Mouse (Mus musculus) embryonic stem cell, embryonic (primary cell): ENCODE results near the gene Sirt4.

Source experiments
- CTCF ChIA-PET, 4 experiments: fragments of 300-600 bp in 2 of 4; fragments of 350-600 bp in 2 of 4; sonication (Branson Sonifier 250); formaldehyde crosslinking; loops; one replicate each; lab custom pipeline; 2022; ENCODE audit warnings: inconsistent platforms in 2 of 4; lab: Charles Lee
- POLR2A ChIA-PET, 4 experiments: fragments of 300-600 bp in 2 of 4; fragments of 350-600 bp in 2 of 4; sonication (Branson Sonifier 250); formaldehyde crosslinking; loops; one replicate each; lab custom pipeline; 2022; ENCODE audit warnings: antibody characterized with exemption in 4 of 4, inconsistent platforms in 1 of 4; lab: Charles Lee

Sirt4 gene

DNA sequence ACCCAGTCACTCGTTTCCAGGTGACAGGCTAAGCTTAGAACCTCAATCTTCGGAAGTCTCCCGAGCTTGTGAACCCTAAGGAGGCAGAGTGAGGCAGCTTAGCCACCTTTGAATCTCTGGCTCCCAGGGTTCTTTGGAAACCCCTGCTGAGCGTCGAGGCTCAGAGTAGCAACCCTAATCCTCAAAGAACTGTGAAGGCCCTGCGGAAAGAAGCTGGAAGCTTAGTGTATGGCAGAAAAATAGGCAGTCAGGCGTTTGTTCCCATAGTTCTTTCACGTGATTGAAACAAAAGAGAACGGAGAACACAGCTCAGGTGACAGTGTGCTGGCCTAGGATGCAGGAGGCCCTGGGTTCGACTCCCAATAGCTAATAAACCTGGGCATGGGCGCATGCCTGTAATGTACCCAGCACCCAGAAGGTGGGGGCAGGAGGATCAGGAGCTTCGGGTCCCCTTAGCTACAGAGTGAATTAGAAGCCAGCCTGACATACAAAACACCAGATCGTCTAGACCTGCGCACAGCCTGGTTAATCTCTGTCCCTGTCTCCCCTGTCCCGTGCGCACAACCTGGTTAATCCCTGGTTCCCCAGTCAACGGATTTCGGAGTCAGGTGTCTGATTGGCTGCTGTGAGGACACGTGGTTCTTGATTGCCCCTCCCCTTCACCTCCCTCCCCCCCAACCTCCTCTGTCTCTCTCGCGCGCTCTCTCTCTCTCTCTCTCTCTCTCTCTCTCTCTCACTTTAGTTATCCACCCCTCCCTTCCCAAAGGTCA lies 9.0 kb downstream of the Sirt4 start:
- CTCF ChIA-PET = interaction anchor here (0.5 to 2.3 kb wide), 20 partner anchors 9 to 1672 kb away, joined by 3 to 18 read pairs (median 4); partner anchors contain the start of genes Sirt4 (in 2 of the 4), Cabp1 (in 1 of the 4) and Rnf10 (in 1 of the 4)
- POLR2A ChIA-PET = interaction anchor here (0.6 to 11.0 kb wide), 86 partner anchors 8 to 1202 kb away, joined by 3 to 228 read pairs (median 4); partner anchors contain the start of genes Sirt4 (in 3 of the 4), Dynll1 (in 2 of the 4), Coq5 (in 1 of the 4) and Foxn4 (in 1 of the 4)

DNA sequence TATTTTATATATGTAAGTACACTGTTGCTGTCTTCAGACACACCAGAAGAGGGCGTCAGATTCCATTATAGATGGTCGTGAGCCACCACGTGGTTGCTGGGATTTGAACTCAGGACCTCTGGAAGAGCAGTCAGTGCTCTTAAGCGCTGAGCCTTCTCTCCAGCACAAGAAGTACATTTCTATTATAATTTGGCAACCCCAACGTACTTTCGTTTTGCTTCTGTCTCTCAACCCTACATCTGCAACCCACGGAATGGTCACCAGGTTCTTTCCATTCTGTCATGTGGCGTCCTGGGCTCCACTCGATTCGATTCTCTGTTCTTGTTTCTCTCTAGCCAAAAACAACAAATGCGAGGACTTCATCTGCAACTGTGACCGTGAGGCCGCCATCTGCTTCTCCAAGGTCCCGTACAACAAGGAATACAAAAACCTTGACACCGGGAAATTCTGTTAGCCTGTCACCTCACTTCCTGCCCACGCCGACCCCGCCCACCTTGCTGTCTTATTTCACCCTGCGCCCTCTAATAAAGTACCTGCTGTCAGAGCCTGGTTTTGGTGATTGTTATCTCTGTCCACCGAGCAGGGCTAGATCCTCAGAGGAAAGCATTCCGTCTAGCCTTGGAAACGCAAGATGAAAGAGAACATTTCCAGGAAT lies 10.2 kb downstream of the Sirt4 start:
- ChIA-PET POLR2A (interaction anchor here (0.6 to 11.0 kb wide), 26 partner anchors 8 to 356 kb away, joined by 3 to 228 read pairs (median 8); partner anchors contain the start of genes Sirt4 (in 2 of the 4), Dynll1 (in 1 of the 4) and Pla2g1b (in 1 of the 4)), CTCF (interaction anchor here in 3 of 4 experiments (0.9 to 2.1 kb wide), 5 partner anchors 10 to 309 kb away, joined by 4 to 10 read pairs (median 8); partner anchors contain the start of gene Sirt4 (in 1 of the 3))

DNA sequence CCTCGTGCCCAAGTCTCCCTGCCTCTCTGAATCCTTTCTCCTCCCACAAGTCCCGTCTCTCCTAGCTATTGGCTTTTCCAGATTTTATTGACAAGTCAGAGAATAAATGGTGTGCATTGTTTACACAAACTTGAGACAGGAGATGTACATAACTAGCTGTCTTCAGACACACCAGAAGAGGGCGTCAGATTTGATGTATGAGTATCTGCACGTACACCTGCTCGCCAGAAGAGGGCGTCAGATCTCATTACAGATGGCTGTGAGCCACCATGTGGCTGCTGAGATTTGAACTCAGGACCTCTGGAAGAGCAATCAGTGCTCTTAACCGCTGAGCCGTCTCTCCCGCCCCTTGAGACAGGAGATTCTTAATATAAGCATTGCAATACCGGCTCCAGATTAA lies 11.3 kb downstream of the Sirt4 start:
- ChIA-PET POLR2A (interaction anchor here in 3 of 4 experiments (0.6 to 1.5 kb wide), 5 partner anchors 8 to 131 kb away, joined by 3 to 6 read pairs (median 3); partner anchors contain the start of gene Sirt4 (in 1 of the 3)), CTCF (interaction anchor here in 3 of 4 experiments (0.6 to 1.4 kb wide), 6 partner anchors 11 to 101 kb away, joined by 3 to 4 read pairs (median 4); partner anchors contain the start of gene Sirt4 (in 2 of the 3))

DNA sequence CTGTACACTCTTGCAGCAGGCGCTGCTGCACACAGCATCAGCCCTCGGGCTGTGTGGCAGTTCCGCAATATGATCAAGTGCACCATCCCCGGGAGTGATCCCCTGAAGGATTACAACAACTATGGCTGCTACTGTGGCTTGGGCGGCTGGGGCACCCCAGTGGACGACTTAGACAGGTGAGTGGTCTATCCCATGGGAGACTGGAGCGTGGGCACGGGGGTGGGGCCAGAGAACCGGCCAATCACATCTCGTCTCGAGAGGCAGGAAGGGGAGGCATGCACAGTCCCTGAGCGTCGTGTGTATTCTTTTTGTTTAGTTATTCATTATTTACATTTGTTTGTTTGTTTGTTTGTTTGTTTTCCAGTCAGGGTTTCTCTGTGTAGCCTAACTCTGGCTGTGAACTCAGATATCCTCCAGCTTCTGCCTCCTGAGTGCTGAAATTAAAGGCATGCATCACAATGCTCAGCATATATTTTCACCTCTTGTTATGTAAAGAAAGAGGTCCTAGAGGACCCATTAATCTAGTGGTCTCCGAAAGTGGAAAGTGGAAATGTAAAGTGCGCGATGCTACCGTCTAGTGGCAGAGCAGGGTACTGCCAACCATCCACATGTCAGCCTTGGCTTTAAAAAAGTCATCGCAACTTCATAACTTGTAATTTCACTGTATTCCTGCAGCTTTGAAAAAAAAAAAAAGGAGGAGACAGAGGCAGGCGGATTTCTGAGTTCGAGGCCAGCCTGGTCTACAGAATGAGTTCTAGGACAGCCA lies 13.6 kb downstream of the Sirt4 start:
- ChIA-PET POLR2A (interaction anchor here in 3 of 4 experiments (0.6 to 1.5 kb wide), 14 partner anchors 9 to 185 kb away, joined by 3 to 8 read pairs (median 3); no protein-coding TSS in a partner anchor), CTCF (interaction anchor here in 2 of 4 experiments (0.6 to 1.1 kb wide), 4 partner anchors 14 to 305 kb away, joined by 3 read pairs; partner anchors contain the start of gene Sirt4 (in 1 of the 2))

DNA sequence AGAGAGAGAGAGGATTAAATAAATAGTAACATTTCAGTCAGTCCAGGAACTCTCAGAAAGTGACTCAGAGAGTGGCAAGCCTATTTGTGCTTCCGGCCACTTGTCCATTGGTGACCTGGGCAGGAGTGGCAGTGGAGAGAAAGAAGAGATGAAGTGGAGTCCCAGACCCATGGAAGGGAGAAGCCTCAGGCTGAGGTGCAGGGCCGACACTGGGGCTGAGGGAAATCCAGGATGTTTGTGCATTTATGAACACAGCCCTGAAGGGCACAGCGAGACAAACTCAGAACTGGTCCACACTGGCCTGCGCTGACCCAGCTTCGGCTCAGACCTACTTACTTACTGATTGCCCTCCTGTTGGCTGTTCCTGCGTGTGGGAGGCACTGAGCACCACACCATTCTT lies 14.7 kb downstream of the Sirt4 start:
- CTCF ChIA-PET = interaction anchor here in 3 of 4 experiments (0.6 to 0.9 kb wide), 3 partner anchors 10 to 304 kb away, joined by 3 to 5 read pairs (median 3); no protein-coding TSS in a partner anchor
- POLR2A ChIA-PET = interaction anchor here in 3 of 4 experiments (0.6 to 1.0 kb wide), 5 partner anchors 8 to 75 kb away, joined by 3 to 4 read pairs (median 3); no protein-coding TSS in a partner anchor

DNA sequence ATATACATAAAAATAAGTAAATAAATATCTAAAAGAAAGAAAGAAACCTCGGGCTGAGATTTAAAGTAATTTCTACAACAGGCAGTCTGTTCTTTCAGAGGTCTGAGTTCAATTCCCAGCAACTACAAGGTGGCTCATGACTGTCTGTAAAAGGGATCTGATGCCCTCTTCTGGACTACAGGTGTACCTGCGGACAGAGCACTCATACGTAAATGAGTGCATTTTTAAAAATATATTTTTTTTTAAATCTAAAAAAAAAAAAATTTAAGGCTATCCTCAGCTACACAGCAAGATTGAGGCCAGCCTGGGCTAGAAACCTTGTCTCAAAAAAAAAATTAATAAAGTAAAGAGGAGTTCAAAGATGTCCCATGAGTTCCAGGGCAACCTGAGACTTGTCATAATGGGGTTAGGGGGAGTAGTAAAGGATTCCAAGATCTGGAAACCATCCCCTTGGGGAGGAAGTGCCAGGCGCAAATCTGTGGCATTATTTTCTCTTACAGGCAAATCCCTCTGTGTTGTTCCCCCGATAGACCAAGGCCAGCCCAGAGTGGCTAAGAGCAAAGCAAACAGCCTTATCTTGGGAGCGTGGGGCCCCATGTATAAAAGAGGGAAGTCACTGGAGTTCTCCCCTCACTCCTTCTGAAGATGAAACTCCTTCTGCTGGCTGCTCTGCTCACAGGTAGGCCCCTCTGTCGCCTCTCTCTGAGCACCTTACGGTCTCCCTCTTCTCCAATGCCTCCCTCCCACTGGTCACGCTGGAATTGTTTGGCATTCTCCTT lies 18.7 kb downstream of the Sirt4 start, which contains the start of gene Pla2g1b:
Gene Pla2g1b, plus strand, starts transcription at position 621 of the 779 bp plus-strand sequence.
- CTCF ChIA-PET = interaction anchor here in 2 of 4 experiments (1.3 to 2.4 kb wide), 6 partner anchors 10 to 300 kb away, joined by 6 to 19 read pairs (median 8); no protein-coding TSS in a partner anchor
- POLR2A ChIA-PET = interaction anchor here in 3 of 4 experiments (0.9 to 6.6 kb wide), 30 partner anchors 10 to 300 kb away, joined by 3 to 73 read pairs (median 6); partner anchors contain the start of gene Sirt4 (in 2 of the 3)

DNA sequence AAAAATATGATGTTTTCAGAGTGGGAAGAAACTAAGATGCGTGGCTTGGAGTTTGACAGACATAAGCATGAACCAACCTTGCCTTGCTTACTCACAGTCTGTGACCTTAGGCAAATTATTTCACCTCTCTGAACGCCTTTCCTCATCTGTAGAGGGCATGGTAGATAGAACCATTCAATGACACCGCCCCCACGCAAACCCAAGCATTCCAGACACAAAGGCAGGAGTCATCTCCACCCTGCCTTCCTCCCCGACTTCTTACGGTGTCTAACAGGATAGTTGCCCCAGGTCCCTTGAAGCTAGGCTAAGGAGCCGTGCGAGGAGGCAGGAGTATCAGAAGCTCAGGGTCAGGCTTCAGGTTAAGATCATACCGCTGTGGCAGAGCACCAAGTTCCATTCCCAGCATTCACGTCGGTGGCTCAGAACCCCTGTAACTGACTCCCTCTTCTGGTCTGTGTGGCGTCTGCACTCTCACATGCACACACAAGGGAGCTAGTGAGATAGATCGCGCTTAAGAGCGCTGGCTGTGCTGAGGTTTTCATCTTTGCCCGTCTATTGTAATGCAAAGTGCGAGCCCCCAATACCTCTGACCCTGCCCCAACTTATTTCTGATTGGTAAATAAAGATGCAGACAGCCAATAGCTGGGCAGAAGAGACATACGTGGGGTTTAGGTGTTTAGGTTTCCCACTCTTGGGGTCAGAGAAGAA lies 20.0 kb downstream of the Sirt4 start:
- ChIA-PET CTCF (interaction anchor here (0.5 to 2.4 kb wide), 64 partner anchors 9 to 1605 kb away, joined by 3 to 19 read pairs (median 4); partner anchors contain the start of genes Srsf9 (in 1 of the 4) and Unc119b (in 1 of the 4)), POLR2A (interaction anchor here (0.6 to 6.6 kb wide), 117 partner anchors 9 to 454 kb away, joined by 3 to 73 read pairs (median 4); partner anchors contain the start of genes Dynll1 (in 3 of the 4), Sirt4 (in 3 of the 4), Rplp0 (in 2 of the 4) and Rnf10 (in 1 of the 4))

DNA sequence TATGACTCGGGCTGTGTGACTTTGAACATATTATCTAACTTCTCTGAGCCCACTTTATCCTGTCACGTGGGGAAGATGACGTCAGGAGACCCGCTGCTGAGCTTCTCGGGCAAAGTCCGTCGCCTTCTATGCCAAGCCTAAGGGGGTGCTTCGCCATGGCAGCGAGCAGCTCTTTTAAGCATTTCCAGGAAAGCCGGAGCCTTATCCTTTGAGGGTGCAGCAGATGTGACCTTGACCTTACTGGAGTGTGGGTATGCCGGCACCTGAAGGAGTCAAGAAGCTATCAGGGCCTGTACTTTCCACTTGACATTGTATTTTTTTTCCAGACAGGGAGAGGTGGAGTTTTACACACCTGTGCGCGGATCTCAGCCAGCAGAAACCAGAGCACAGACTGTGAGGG lies 25.6 kb downstream of the Sirt4 start:
- ChIA-PET POLR2A (interaction anchor here in 3 of 4 experiments (0.7 to 3.7 kb wide), 20 partner anchors 8 to 159 kb away, joined by 3 to 20 read pairs (median 4); partner anchors contain the start of genes Rplp0 (in 2 of the 3), Cox6a1 (in 1 of the 3) and Sirt4 (in 1 of the 3)), CTCF (interaction anchor here in 2 of 4 experiments (0.7 to 1.4 kb wide), 8 partner anchors 9 to 106 kb away, joined by 3 to 10 read pairs (median 3); no protein-coding TSS in a partner anchor)

DNA sequence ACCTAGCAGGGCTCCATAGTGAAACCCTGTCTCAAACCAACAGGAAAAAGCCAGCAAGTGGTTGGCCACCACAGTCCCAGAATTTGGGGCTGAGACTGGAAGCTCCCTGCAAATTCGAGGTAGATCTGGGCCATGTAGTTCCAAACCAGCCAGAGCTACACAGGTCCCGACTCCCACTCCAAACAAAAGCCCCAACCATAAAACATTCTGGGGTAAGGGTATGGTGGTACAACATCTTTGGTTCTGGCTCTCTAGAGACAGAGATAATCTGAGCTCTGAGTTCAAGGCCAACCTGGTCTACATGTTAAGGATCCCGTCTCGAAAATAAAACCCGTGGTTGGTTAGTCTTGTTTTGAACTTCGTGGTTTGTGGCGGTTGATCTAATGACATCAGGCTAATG lies 28.7 kb downstream of the Sirt4 start:
- ChIA-PET CTCF (interaction anchor here in 2 of 4 experiments (0.8 to 1.2 kb wide), 2 partner anchors 9 kb away, joined by 3 to 4 read pairs; no protein-coding TSS in a partner anchor), POLR2A (interaction anchor here in 3 of 4 experiments (0.5 to 1.9 kb wide), 11 partner anchors 9 to 155 kb away, joined by 3 to 12 read pairs (median 4); partner anchors contain the start of gene Dynll1 (in 1 of the 3))

DNA sequence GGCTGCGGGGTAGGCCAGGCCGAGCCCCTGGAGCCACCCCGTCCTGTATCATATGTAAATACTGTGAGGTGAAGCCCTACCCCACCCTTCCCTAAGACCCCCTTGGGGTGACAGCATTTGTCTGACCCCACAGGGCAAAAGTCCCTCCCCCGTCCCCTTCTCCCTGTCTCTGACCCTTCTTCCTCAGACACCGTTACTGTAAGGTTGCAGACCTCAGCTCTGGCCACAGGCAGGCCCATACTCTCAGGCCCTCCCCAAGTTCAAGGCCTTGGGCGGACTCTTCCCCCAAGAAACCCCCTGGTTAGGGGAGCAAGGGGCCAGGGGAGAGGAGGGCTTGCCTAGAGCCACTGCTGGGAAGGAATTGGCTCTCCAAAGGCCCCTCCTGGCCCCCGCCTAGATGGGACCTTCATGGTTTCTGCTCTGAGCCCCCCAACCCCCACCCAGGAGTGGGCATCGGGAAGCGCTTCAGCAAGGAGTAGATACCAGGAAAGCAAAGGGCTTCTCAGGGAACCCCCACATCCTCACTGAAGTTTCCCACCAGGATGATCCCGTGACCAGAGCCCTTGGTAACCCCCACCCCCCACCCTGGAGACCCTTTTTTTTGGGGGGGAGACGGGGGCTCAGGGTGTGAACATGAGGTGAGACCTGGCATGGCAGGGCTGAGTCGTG lies 30.0 kb downstream of the Sirt4 start:
- POLR2A ChIA-PET = interaction anchor here in 3 of 4 experiments (0.6 to 2.5 kb wide), 11 partner anchors 10 to 341 kb away, joined by 3 to 14 read pairs (median 4); no protein-coding TSS in a partner anchor
- CTCF ChIA-PET = interaction anchor here in 2 of 4 experiments (0.6 to 0.7 kb wide), 5 partner anchors 61 to 194 kb away, joined by 4 to 25 read pairs (median 6); no protein-coding TSS in a partner anchor

DNA sequence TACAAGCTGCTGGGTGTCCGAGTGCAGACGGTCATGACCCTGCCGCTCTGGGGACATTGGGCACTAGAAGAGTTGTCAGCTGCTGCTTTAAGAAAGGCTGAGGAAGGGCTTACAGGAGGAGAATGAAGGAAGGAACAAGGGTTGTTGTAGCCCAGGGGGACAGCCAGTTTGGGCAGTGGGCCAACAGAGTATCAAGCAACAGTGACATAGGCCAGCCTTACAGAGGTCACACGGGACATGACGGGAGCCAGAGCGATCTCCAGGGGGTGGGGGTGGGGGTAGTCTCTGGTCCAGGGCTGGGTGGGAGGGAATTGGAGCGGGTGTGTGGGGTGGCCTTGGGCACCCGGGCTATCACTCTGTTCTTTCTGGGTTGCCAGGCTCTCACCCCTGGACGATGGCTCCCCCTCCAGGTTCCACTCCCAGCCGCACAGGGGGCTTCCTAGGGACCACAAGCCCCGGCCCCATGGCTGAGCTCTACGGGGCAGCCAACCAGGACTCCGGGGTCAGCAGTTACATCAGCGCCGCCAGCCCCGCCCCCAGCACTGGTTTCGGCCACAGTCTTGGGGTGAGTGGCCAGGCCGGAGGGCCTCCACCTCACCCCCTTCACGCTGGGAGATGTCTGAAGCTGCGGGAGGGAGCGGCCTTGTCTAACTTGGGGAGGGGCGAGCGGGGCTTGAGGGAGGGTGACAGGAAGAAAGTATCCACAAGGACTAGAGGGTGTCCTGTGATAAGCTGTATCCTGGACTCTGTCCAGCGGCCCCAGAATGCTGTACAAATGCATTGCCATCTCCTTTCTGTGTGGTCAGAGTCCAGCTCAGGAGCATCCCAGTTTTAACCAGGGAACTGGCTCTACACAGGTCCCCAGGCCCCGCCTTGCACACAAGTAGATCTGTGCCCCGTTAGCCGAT lies 33.9 kb downstream of the Sirt4 start:
- CTCF ChIA-PET = interaction anchor here in 3 of 4 experiments (0.5 to 1.5 kb wide), 13 partner anchors 10 to 1678 kb away, joined by 3 to 11 read pairs (median 4); partner anchors contain the start of gene Iscu (in 1 of the 3)

DNA sequence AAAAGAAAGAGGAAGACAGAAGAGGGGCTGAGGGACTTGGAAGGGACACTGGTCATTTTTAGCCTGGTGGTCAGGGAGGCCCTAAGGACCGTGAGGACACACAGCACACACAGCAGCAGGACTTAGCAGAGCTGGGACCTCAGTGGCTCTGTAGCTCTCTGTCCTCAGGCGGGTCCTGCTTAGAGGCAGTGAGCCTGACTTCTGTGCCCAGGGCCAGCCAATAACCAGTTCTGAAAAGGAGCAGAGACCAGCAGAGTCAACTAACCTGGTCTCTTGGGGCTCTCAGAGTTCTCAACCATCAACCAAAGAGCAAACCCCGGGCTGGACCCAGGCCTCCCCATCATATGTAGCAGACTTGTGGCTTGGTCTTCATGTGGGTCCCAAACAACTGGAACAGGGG lies 35.3 kb downstream of the Sirt4 start:
- ChIA-PET CTCF (interaction anchor here in 3 of 4 experiments (0.6 to 1.4 kb wide), 3 partner anchors 14 to 84 kb away, joined by 3 to 5 read pairs (median 4); no protein-coding TSS in a partner anchor), POLR2A (interaction anchor here in 2 of 4 experiments (0.6 to 6.0 kb wide), 11 partner anchors 10 to 485 kb away, joined by 3 to 30 read pairs (median 6); partner anchors contain the start of genes Pla2g1b (in 1 of the 2) and Sirt4 (in 1 of the 2))

More for the DNA sequence above, 33.9 kb downstream of the Sirt4 start:
- POLR2A ChIA-PET = interaction anchor here in 3 of 4 experiments (0.6 to 6.0 kb wide), 20 partner anchors 9 to 264 kb away, joined by 3 to 30 read pairs (median 4); partner anchors contain the start of genes Gatc (in 1 of the 3), Pla2g1b (in 1 of the 3), Sirt4 (in 1 of the 3) and Triap1 (in 1 of the 3)

DNA sequence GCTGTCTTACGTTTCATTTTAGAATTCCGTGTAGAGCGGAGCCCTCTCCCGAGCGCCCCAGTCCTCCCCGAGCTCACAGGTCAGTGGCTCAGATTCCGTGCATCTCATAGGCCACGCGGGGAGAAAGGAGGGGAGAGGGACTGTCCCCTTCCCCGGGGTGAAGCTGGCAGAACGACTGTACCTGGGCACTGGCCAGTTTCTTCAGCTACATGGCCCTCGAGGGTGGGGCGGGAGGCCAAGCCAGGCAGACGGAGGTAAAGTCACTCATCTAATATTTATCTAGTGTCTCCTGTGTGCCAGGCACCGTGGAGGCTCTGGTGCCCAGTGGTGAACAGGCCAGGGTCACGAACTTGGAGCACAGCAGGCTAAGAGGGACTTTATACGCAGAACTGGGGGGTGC lies 37.4 kb downstream of the Sirt4 start:
- POLR2A ChIA-PET = interaction anchor here in 2 of 4 experiments (1.0 to 1.2 kb wide), 2 partner anchors 28 to 81 kb away, joined by 3 read pairs; no protein-coding TSS in a partner anchor

More for the DNA sequence above, 37.4 kb downstream of the Sirt4 start:
- CTCF ChIA-PET = interaction anchor here in 2 of 4 experiments (0.5 to 0.8 kb wide), 3 partner anchors 18 to 165 kb away, joined by 3 to 5 read pairs (median 3); no protein-coding TSS in a partner anchor
